Mouse (Mus musculus) cerebellum, postnatal 14 days (tissue): ENCODE measurements around the gene Sst.
A peak's percentile ranks its signal among the peaks of the same experiment; 100 is the strongest.
"Not testable (repeated sequence)": the region's sequence is repeated elsewhere in the genome, so short reads cannot be mapped to it uniquely, and the experiment has no call there.

Experiments used
- DNase-seq, 2 experiments: peaks; one replicate each; pipeline ENCODE4 v3.0.0; 2021; ENCODE audit warnings: mixed read lengths in 2 of 2

Gene Sst

GRCm38 (mm10) chr16:23890636-23891035 is at the start of gene Sst:
Gene Sst, minus strand, starts transcription at chr16:23890958.
- peak; percentile 10 to 18 for DNase-seq

GRCm38 (mm10) chr16:23934397-23934796 is 43.6 kb upstream of the Sst start:
- DNase-seq: no peak

- no peak for DNase-seq
Observed at GRCm38 (mm10) chr16:23932294-23932693, 41.5 kb upstream of the Sst start, which contains the start of gene Rtp2. Gene Rtp2, minus strand, starts transcription at chr16:23932394.

GRCm38 (mm10) chr16:23931275-23931674 is 40.5 kb upstream of the Sst start:
- no peak for DNase-seq

- DNase-seq: no peak
Observed at GRCm38 (mm10) chr16:23930426-23931073, 39.8 kb upstream of the Sst start.

GRCm38 (mm10) chr16:23927301-23928114 is 36.8 kb upstream of the Sst start:
- peak in 1 of 2 experiments; percentile 26 for DNase-seq

- no peak for DNase-seq
Observed at GRCm38 (mm10) chr16:23922906-23923305, 32.1 kb upstream of the Sst start.

- no peak for DNase-seq
Observed at GRCm38 (mm10) chr16:23921697-23922096, 30.9 kb upstream of the Sst start.

- DNase-seq: no peak
Observed at GRCm38 (mm10) chr16:23919418-23919817, 28.7 kb upstream of the Sst start.

GRCm38 (mm10) chr16:23913401-23913800 is 22.6 kb upstream of the Sst start:
- DNase-seq: no peak

GRCm38 (mm10) chr16:23912741-23913140 is 22.0 kb upstream of the Sst start:
- no peak for DNase-seq

GRCm38 (mm10) chr16:23909015-23909354 is 18.2 kb upstream of the Sst start:
- not testable (repeated sequence) for DNase-seq

GRCm38 (mm10) chr16:23908076-23909014 is 17.6 kb upstream of the Sst start:
- DNase-seq: not testable (repeated sequence)

- DNase-seq: not testable (repeated sequence)
Observed at GRCm38 (mm10) chr16:23906586-23906985, 15.8 kb upstream of the Sst start.

- DNase-seq: no peak
Observed at GRCm38 (mm10) chr16:23901411-23901810, 10.7 kb upstream of the Sst start.

GRCm38 (mm10) chr16:23900061-23900460 is 9.3 kb upstream of the Sst start:
- no peak for DNase-seq

- DNase-seq: peak; percentile 91 to 93
Observed at GRCm38 (mm10) chr16:23898840-23899239, 8.1 kb upstream of the Sst start.

- DNase-seq: peak; percentile 82 to 84
Observed at GRCm38 (mm10) chr16:23897984-23898586, 7.3 kb upstream of the Sst start.

- DNase-seq: peak; percentile 23 to 27
Observed at GRCm38 (mm10) chr16:23897486-23897885, 6.7 kb upstream of the Sst start.

- DNase-seq: no peak
Observed at GRCm38 (mm10) chr16:23895135-23895534, 4.4 kb upstream of the Sst start.

GRCm38 (mm10) chr16:23890151-23890550 is 607 bp downstream of the Sst start:
- DNase-seq: no peak

GRCm38 (mm10) chr16:23887910-23888579 is 2.7 kb downstream of the Sst start:
- no peak for DNase-seq
